Mouse (Mus musculus) embryonic facial prominence, embryonic 13.5 days (tissue): Measurements from ENCODE around the gene Gm20547. TPM values are rescaled to one million over a fixed set of nuclear protein-coding genes. Genes with fewer than 3 reads are reported as not detected.

Experiments
- ATAC-seq: fragments of 200-750 bp; cut with Nextera tagmentation; 2 replicates; pipeline ENCODE4 v1.8.0; 2017; ENCODE audit warnings: low read depth; ENCODE audit not compliant: insufficient number of reproducible peaks, insufficient read depth, low FRiP score, low TSS enrichment
- H3K27ac ChIP-seq: fragments of 300-500 bp; sonication (generic); 2 replicates; pipeline ENCODE4 v1.5.1; 2015; ENCODE audit warnings: moderate library complexity, mild to moderate bottlenecking, inconsistent platforms
- H3K27me3 ChIP-seq: fragments of 300-500 bp; sonication (generic); 2 replicates; pipeline ENCODE4 v1.6.1; 2015; ENCODE audit warnings: mild to moderate bottlenecking, inconsistent platforms
- H3K36me3 ChIP-seq: fragments of 300-500 bp; sonication (generic); 2 replicates; pipeline ENCODE4 v1.6.1; 2015; ENCODE audit warnings: mild to moderate bottlenecking, inconsistent platforms
- H3K4me1 ChIP-seq: fragments of 300-500 bp; sonication (generic); 2 replicates; pipeline ENCODE4 v1.6.1; 2015; ENCODE audit warnings: inconsistent platforms
- H3K4me2 ChIP-seq: fragments of 300-500 bp; sonication (generic); 2 replicates; pipeline ENCODE4 v1.6.1; 2015; ENCODE audit warnings: moderate library complexity, mild to moderate bottlenecking, inconsistent platforms
- H3K4me3 ChIP-seq: fragments of 300-500 bp; sonication (generic); 2 replicates; pipeline ENCODE4 v1.5.1; 2015; ENCODE audit warnings: mild to moderate bottlenecking, inconsistent platforms
- H3K9ac ChIP-seq: fragments of 300-500 bp; sonication (generic); 2 replicates; pipeline ENCODE4 v1.6.1; 2015; ENCODE audit warnings: mild to moderate bottlenecking, inconsistent platforms
- H3K9me3 ChIP-seq: fragments of 300-500 bp; sonication (generic); 2 replicates; pipeline ENCODE4 v1.6.1; 2016; ENCODE audit warnings: inconsistent platforms
- WGBS: fragments of 180-500 bp; shearing (Covaris S2); methylation state at CpG from one replicate; pipeline ENCODE4 v1.1.7; 2015; ENCODE audit warnings: mixed read lengths; 5-methylcytosine and 5-hydroxymethylcytosine counted together
- polyA plus RNA-seq: library from polyadenylated mRNA; unstranded; fragments of >200 nt; fragmentation: Nextera tagmentation; extraction: Ambion mirVana; gene quantifications from 2 replicates; pipeline ENCODE4 v1.2.1, GENCODE M21; 2015

Gm20547 gene
- polyA plus RNA-seq, 1 experiment from 2014 or later: not detected

DNA sequence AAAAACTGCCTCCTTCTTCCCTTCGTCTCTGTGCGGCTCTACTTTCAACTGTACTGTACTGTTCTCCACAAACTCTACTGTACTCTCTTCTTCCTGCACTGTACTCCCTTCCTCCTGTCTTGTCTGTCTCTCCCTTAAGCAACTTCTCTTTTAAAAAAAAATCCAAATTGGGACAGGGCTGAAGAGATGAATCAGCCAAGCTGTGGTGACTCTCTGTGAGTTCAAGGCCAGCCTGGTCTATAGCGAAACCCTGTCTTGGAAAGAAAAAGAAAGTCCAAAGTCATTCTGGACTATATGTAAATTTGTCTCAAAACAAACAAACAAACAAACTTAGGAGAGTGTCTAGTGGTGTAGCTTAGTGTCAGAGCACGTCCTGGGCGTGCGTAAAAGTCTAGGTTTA lies 7.5 kb downstream of the Gm20547 start:
- Histone ChIP-seq H3K4me2 (no peak overlapping the region), H3K4me3 (no peak overlapping the region), H3K27ac (no peak overlapping the region), H3K9ac (no peak overlapping the region), H3K27me3 (no peaks in the 10 kb centered on the region), H3K4me1 (peaks cover 2% of the 10 kb centered on the region; the same call in 1 of the 2 replicates), H3K9me3 (no peaks in the 10 kb centered on the region), H3K36me3 (no peaks in the 10 kb centered on the region)
- 90% methylated on average over 6 of the region's 6 CpGs for WGBS
- no peak for ATAC-seq

DNA sequence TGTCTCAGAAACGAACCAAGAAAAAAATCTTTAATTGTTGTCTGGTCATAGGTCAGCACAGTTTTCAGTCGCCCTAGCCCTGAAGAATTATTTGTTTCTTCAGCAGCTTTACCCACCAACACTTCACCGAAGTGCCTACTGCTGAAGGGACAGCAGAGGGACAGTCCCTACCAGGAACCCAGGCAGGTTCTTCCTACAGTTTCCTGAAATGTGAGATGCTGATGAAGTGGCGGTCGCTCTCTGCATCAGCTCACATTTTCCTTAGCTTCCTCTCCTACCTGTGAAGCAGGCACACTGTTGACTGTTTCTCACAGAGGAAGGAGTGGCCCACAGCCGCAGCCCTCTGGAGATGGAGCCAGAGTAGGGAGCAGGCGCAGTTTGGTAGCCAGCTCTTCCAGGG lies 15.9 kb downstream of the Gm20547 start:
- no peaks in the 10 kb centered on the region for H3K4me1 ChIP-seq
- no peak overlapping the region for H3K4me3 ChIP-seq
- no peaks in the 10 kb centered on the region for H3K9me3 ChIP-seq
- no peak overlapping the region for H3K9ac ChIP-seq
- H3K27ac ChIP-seq: no peak overlapping the region
- no peaks in the 10 kb centered on the region for H3K36me3 ChIP-seq
- no peak for ATAC-seq
- H3K27me3 ChIP-seq: 0 out of 2 replicates have a peak, but pooled peaks cover 5% of the 10 kb centered on the region
- WGBS: 53% methylated on average over 7 of the region's 7 CpGs
- H3K4me2 ChIP-seq: no peak overlapping the region

DNA sequence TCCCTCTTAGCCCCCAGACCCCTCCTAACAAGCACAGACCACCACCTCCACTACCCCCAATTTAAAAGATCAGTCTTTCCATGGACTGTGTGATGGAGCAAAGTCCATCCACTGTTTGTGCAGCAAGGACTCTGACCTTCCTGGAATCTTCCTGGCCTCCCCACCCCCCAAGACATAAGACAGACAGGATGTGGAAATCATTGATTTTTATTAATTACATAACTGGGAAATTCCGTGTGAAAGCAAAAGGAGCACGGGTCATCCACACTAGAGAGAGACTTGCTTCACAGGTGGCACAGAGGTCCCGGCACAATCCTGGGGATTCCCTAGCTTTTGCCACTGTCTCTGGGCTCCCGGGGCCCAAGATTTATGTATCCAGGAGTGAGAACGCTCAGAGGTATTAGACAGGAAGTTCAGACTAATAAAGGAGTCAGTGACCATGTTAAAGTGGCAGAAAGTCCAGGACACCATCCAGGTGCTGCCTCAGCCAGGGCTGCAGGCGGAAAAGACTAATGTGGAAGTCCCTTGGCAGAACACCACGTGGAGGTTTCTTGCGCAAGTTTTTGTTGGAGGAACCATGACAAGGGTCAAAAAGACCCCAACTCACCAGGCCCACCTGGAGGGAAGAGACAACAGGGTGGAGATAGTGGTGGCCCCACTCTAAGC lies 19.3 kb downstream of the Gm20547 start, which contains the start of gene Cfb:
Gene Cfb (minus strand): TSS at position 103 of the 666 bp plus-strand sequence.
- ATAC-seq: no peak
- Histone ChIP-seq H3K9me3 (no peaks in the 10 kb centered on the region), H3K36me3 (peaks cover 5% of the 10 kb centered on the region), H3K27me3 (0 out of 2 replicates have a peak, but pooled peaks cover 5% of the 10 kb centered on the region), H3K9ac (peak within 1 kb of the TSS; percentile 21; the same call in 1 of the 2 replicates), H3K4me2 (no peak within 1 kb of the TSS), H3K27ac (no peak within 1 kb of the TSS), H3K4me3 (no peak within 1 kb of the TSS), H3K4me1 (no peaks in the 10 kb centered on the region)
- 58% methylated on average over 8 of the region's 8 CpGs for WGBS

DNA sequence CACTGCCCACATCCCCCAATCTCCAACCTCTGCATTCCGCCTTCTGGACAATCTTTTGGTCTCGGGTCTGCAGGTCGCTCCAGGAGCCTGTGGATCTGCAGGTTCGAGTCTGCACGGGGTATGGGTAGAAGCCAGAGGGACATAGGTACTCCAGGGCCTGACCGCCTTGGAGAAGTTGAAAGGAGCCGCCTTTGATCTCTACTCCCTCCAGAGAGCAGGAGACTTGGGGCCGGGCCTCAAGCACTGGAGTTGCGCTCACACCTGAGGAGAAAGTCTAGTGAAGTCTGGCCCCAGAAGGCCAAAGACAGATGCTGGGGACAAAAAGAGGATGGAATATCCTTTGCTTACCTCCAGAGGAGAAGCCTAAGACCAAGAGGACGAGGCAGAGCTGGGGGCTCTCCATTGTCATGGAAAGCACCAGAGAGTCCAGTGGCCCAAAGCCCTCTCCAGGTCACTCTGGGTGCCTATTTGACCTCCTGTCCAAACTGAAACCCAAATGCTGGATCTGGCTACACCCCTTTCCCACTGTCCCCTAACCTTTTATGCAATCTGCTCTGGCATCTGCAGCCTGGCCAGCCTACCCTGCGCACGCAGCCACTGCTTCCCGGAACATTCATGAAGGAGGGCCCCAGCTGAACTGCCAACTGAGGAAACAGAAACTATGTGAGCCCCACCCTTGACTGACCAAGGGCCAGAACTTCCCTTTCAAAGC lies 20.0 kb downstream of the Gm20547 start:
- no peaks in the 10 kb centered on the region for H3K9me3 ChIP-seq
- 72% methylated on average over 13 of the region's 13 CpGs for WGBS
- no peak overlapping the region for H3K4me2 ChIP-seq
- peaks cover 12% of the 10 kb centered on the region for H3K36me3 ChIP-seq
- no peak overlapping the region for H3K27ac ChIP-seq
- H3K4me1 ChIP-seq: no peaks in the 10 kb centered on the region
- ATAC-seq: no peak
- 0 out of 2 replicates have a peak, but pooled peaks cover 5% of the 10 kb centered on the region for H3K27me3 ChIP-seq
- H3K4me3 ChIP-seq: no peak overlapping the region
- H3K9ac ChIP-seq: peak overlapping the region; percentile 21; the same call in 1 of the 2 replicates

DNA sequence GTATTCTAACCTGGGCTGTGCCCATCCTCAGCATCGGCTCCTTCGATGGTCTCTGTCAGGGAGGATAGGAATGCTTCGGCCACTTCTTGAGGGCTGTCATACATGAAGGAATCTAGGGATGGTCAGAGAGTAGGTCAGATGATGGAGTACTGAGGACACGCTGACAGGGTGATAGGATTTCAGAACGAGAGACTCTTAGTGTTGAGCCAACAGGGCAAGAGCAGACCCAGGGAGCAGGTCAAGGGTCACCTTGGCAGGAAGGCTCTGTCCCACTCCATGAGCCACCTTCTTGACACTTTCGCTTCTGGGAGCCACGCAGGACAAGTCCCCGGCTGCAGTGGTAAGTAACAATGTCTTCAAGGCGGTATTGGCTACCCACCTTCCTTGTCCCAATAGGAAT lies 21.3 kb downstream of the Gm20547 start:
- Histone ChIP-seq H3K9me3 (no peaks in the 10 kb centered on the region), H3K4me1 (no peaks in the 10 kb centered on the region), H3K36me3 (peaks cover 23% of the 10 kb centered on the region), H3K27me3 (0 out of 2 replicates have a peak, but pooled peaks cover 5% of the 10 kb centered on the region), H3K27ac (no peak overlapping the region), H3K4me3 (no peak overlapping the region), H3K4me2 (no peak overlapping the region), H3K9ac (no peak overlapping the region)
- no peak for ATAC-seq
- 86% methylated on average over 9 of the region's 9 CpGs for WGBS

DNA sequence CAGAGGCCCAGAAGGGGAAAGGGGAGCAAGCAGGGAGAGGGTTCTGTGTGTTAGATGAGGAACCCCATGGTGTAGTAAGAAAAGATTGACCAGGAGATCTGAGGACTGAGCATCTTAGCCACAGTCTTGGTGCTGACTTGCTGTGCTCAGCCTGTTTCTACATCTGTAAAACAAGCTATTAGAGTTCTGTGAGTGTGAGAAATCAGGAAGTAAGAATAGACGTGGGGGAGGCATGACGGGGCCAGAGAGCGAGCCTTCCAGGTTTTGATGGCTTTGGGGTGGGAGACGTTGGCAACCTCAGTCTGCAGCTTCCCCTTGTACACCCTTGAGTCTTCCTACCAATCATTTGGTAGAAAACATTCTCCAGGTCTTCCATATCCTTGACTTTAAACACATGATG lies 23.2 kb downstream of the Gm20547 start:
- H3K36me3 ChIP-seq: peaks cover 42% of the 10 kb centered on the region
- no peak overlapping the region for H3K9ac ChIP-seq
- ATAC-seq: no peak
- no peaks in the 10 kb centered on the region for H3K9me3 ChIP-seq
- no peak overlapping the region for H3K4me2 ChIP-seq
- no peaks in the 10 kb centered on the region for H3K4me1 ChIP-seq
- H3K27ac ChIP-seq: no peak overlapping the region
- 0 out of 2 replicates have a peak, but pooled peaks cover 5% of the 10 kb centered on the region for H3K27me3 ChIP-seq
- no peak overlapping the region for H3K4me3 ChIP-seq
- WGBS: 86% methylated on average over 4 of the region's 4 CpGs

DNA sequence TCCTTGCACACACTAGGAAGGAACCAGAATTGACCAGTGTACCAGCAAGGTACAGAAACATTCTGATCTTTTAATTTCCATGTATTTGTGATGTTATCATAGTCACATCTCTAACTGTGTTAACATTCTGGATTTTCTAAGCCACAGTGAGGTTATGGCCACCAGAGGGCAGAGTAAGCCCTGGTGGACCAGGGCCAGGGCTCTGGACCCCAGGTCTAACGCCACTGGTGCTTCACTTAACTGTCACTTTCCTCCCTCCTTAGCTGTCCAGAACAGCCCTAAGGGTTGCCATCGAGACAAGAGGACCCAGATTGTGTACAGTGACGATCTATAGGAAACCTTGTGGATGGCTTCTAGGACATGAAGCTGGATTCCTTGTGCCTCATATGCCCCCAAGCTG lies 26.0 kb downstream of the Gm20547 start:
- Histone ChIP-seq H3K4me1 (peaks cover 15% of the 10 kb centered on the region), H3K27ac (no peak overlapping the region), H3K9ac (no peak overlapping the region), H3K36me3 (peaks cover 58% of the 10 kb centered on the region), H3K9me3 (no peaks in the 10 kb centered on the region), H3K27me3 (no peaks in the 10 kb centered on the region), H3K4me2 (no peak overlapping the region), H3K4me3 (no peak overlapping the region)
- 32% methylated on average over 3 of the region's 3 CpGs for WGBS
- ATAC-seq: no peak

DNA sequence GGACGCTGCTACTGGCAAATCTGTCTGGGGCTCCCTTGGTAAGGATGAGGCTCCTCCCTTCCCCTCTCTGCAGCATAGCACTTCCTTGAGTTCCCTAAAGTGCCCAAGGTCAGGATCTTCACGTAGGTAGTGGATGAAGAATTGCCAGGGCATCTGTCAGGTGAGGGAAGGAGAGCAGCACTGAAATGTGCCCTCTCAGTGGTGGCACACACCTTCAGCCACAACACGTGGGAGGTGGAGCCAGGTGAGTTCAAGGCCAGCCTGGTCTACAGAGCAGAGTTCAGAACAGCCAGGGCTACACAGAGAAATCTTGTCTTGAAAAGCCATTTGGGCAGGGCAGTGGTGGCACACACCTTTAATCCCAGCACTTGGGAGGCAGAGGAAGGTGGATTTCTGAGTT lies 27.1 kb downstream of the Gm20547 start:
- ATAC-seq: no peak
- Histone ChIP-seq H3K27me3 (no peaks in the 10 kb centered on the region), H3K36me3 (peaks cover 58% of the 10 kb centered on the region), H3K4me2 (no peak overlapping the region), H3K9ac (0 out of 2 replicates have a peak overlapping the region, but pooled peaks have one; percentile 0), H3K4me1 (peaks cover 18% of the 10 kb centered on the region), H3K4me3 (no peak overlapping the region), H3K9me3 (no peaks in the 10 kb centered on the region), H3K27ac (no peak overlapping the region)
- WGBS: 83% methylated on average over 3 of the region's 3 CpGs

DNA sequence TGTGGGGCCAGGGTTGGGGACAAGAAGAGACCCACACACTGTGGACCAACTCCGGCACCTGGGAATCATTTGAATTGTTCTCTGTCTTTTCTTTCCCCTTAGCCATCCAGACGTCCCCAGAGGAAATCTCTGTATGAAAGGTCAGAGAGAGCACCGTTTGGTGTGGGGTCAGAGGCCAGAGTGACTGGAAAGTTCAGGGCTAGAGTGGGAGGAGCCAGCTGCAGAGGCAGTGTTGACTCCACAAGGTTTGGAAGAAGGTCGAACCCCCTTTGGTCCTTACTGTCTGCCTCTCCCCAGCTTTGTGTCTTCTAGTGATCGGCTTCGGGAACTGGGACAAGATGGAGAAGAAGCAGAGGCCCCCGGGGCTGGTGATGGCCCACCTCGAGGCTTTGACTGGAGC lies 28.3 kb downstream of the Gm20547 start:
- Histone ChIP-seq H3K36me3 (peaks cover 58% of the 10 kb centered on the region), H3K4me1 (peaks cover 25% of the 10 kb centered on the region), H3K9ac (peak overlapping the region; percentile 49), H3K4me2 (no peak overlapping the region), H3K27me3 (no peaks in the 10 kb centered on the region), H3K27ac (no peak overlapping the region), H3K4me3 (no peak overlapping the region), H3K9me3 (no peaks in the 10 kb centered on the region)
- no peak for ATAC-seq
- 51% methylated on average over 8 of the region's 8 CpGs for WGBS

DNA sequence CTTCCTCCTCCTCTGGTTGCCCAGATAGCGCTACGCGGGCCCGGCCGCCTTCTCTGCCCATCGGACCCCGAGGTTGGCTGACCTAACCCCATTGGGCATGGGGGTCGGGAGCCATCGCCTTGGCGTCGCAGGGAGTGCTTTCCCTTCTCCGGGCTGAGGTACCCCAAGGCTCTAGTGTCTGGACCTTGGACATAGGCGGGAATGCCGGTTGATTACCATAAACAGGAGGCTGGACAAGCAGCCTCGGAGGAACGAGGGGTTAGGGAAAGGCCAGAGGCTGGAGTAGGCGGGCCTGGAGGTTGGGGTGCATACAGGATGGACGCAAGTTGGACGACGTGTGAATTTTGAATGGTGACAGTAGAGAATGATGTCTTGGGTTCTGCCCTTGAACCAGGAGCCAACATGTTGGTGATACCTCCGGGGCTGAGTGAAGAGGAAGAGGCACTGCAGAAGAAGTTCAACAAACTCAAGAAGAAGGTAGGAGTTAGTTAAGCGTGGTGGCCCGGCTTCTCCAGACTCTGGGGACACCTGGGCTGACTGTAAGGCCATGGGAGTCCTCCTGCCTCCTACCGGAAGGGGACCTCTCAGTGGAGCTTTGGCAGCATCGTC lies 31.2 kb downstream of the Gm20547 start:
- peak overlapping the region; percentile 94 for H3K9ac ChIP-seq
- H3K27me3 ChIP-seq: no peaks in the 10 kb centered on the region
- H3K4me2 ChIP-seq: peak overlapping the region; percentile 72
- H3K4me1 ChIP-seq: peaks cover 25% of the 10 kb centered on the region
- H3K27ac ChIP-seq: peak overlapping the region; percentile 57; the same call in 1 of the 2 replicates
- H3K4me3 ChIP-seq: peak overlapping the region; percentile 98
- no peak for ATAC-seq
- H3K36me3 ChIP-seq: peaks cover 62% of the 10 kb centered on the region
- no peaks in the 10 kb centered on the region for H3K9me3 ChIP-seq
- 2% methylated on average over 25 of the region's 25 CpGs for WGBS

DNA sequence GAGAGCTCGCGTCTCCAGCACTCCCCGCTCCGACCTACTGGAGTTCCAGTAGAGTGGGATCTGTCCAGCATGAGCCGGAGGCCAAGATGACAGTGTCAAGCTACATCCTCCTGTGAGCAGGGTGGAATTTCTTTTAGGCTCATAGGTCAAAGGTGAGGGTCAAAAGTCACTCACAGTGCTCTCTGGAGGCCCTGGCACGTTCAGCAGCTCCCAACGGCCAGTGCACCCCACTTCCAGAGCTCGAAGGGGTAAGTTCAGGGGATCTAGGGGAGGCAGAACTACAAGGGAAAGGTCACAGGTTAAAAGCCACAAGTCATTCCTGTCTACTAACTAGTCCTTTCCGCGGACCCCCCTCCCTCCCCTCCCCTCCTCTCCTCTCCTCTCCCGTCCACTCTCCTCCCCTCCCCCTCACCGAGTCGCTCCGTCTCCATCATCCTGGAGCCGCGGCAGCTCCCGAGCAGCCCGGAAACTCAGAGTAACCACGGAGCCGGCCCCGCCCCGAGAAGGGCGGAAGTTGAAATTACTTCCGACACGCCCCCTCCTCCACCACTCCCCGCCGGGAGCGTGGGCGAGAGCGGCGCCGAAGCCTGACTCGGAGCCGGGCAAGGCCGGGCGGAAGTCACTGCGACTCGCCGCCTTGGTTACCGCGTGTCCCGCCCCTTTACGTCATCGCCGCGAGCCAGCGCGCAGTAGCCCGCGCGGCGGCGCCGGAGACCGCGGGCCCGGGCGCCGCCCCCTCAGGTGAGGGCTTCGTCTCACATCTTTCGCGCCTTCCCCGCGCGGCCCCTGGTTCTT lies 31.9 kb downstream of the Gm20547 start, which contains the start of the genes Skiv2l and Nelfe:
Gene Skiv2l (minus strand): TSS at position 489 of the 795 bp plus-strand sequence.
Gene Nelfe (plus strand): TSS at position 670 of the 795 bp plus-strand sequence.
- ATAC-seq: peak; percentile 95

More for the DNA sequence above, 31.9 kb downstream of the Gm20547 start, which contains the start of the genes Skiv2l and Nelfe:
- H3K27ac ChIP-seq: peak within 1 kb of the TSS; percentile 57; the same call in 1 of the 2 replicates
- peak within 1 kb of the TSS; percentile 94 for H3K9ac ChIP-seq
- H3K4me1 ChIP-seq: peaks cover 25% of the 10 kb centered on the region
- H3K27me3 ChIP-seq: no peaks in the 10 kb centered on the region
- H3K4me3 ChIP-seq: peak within 1 kb of the TSS; percentile 98
- H3K36me3 ChIP-seq: peaks cover 62% of the 10 kb centered on the region
- H3K4me2 ChIP-seq: peak within 1 kb of the TSS; percentile 72
- WGBS: under 1% methylated on average over 63 of the region's 65 CpGs
- H3K9me3 ChIP-seq: no peaks in the 10 kb centered on the region
